Mouse (Mus musculus) ES-E14 (cell line): Measurements from ENCODE around the gene Morc1.

Experiments used
- ZC3H11A ChIP-seq: IDR thresholded peaks from 2 replicates; pipeline ENCODE4 v1.6.1; 2012; ENCODE audit warnings: low read depth, mild to moderate bottlenecking, inconsistent platforms, low read length, borderline replicate concordance
- ZNF384 ChIP-seq: IDR thresholded peaks from 2 replicates; pipeline ENCODE4 v1.6.1; 2012; ENCODE audit warnings: low read depth, low read length, inconsistent platforms

DNA sequence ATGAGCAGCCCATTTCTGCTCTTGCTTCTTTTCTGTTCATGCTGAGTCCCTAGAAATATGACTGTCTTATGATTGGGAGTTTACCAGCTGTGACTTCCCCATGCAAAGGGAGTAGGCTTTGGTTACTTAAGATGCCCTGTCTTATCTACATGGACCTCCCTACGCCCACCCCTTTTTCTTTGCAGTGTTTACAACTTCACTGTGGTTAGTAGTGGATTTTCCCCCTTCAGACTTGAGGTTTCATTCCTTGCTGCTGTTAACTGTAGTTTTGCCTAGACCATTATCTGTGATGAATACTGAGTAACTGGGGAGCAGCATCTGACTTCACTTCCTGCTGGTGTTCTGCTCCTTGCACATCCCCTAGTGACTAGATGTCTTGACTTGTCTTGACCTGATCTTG lies 247.0 kb downstream of the Morc1 start:
- TF ChIP-seq ZNF384 (no peak), ZC3H11A (no peak)
